Mouse (Mus musculus) ovary, adult 2 months (tissue): ENCODE results near the gene Eps8l2. TPM values are rescaled to one million over a fixed set of nuclear protein-coding genes. Genes with fewer than 3 reads are reported as not detected.

ENCODE experiments used
- polyA plus RNA-seq: library from polyadenylated mRNA; depleted of rRNA; stranded (reverse); fragments of >200 nt; gene quantifications from 2 replicates; pipeline ENCODE4 v1.2.3, GENCODE M21; 2012; rRNA removed

The Eps8l2 gene
- polyA plus RNA-seq = 20.8 and 24.1 TPM in 2 replicates

GRCm38 (mm10) chr7:141338576-141339131 is at the start of gene Eps8l2:
TSS of gene Eps8l2 (plus strand) at chr7:141338880.

GRCm38 (mm10) chr7:141291921-141292582 is 46.6 kb upstream of the Eps8l2 start, which contains the start of gene Drd4:
TSS of gene Drd4 (plus strand) at chr7:141292006.

GRCm38 (mm10) chr7:141327469-141328372 is 11.0 kb upstream of the Eps8l2 start, which contains the start of the genes Deaf1 and Tmem80:
TSS of gene Deaf1 (minus strand) at chr7:141327690.
TSS of gene Tmem80 (plus strand) at chr7:141327739.

GRCm38 (mm10) chr7:141391625-141392551 is 53.2 kb downstream of the Eps8l2 start, which contains the start of gene Taldo1:
TSS of gene Taldo1 (plus strand) at chr7:141392199.

Other genes starting within 250 kb of the Eps8l2 start
- 11.4 and 12.8 TPM in 2 replicates for gene Sigirr, start 238.3 kb upstream of the Eps8l2 start, polyA plus RNA-seq
- gene Ano9, start 221.1 kb upstream of the Eps8l2 start, polyA plus RNA-seq = 2.1 and 2.7 TPM in 2 replicates
- gene Ptdss2, start 216.5 kb upstream of the Eps8l2 start, polyA plus RNA-seq = 62.9 and 65.4 TPM in 2 replicates
- gene Rnh1, start 166.0 kb upstream of the Eps8l2 start, polyA plus RNA-seq = 248 and 267 TPM in 2 replicates
- 87.5 and 94.7 TPM in 2 replicates for gene Hras, start 144.9 kb upstream of the Eps8l2 start, polyA plus RNA-seq
- 13.4 and 23.5 TPM in 2 replicates for gene Lrrc56, start 144.7 kb upstream of the Eps8l2 start, polyA plus RNA-seq
- 3.1 and 4.9 TPM in 2 replicates for gene Lmntd2, start 124.8 kb upstream of the Eps8l2 start, polyA plus RNA-seq
- gene Rassf7, start 123.0 kb upstream of the Eps8l2 start, polyA plus RNA-seq = 46.2 and 50.8 TPM in 2 replicates
- 22.2 and 24.8 TPM in 2 replicates for gene Phrf1, start 110.1 kb upstream of the Eps8l2 start, polyA plus RNA-seq
- 57.8 and 77.3 TPM in 2 replicates for gene Irf7, start 72.4 kb upstream of the Eps8l2 start, polyA plus RNA-seq
- gene Cdhr5, start 62.1 kb upstream of the Eps8l2 start, polyA plus RNA-seq = 1.2 and 1.6 TPM in 2 replicates
- gene Sct, start 59.7 kb upstream of the Eps8l2 start, polyA plus RNA-seq = 15.3 and 19.9 TPM in 2 replicates
- 22.0 and 22.8 TPM in 2 replicates for gene Drd4, start 46.9 kb upstream of the Eps8l2 start, polyA plus RNA-seq
- 26.5 and 30.5 TPM in 2 replicates for gene Deaf1, start 11.2 kb upstream of the Eps8l2 start, polyA plus RNA-seq
- 39.0 and 45.8 TPM in 2 replicates for gene Tmem80, start 11.1 kb upstream of the Eps8l2 start, polyA plus RNA-seq
- 165 and 186 TPM in 2 replicates for gene Taldo1, start 53.3 kb downstream of the Eps8l2 start, polyA plus RNA-seq
- gene Gatd1, start 75.3 kb downstream of the Eps8l2 start, polyA plus RNA-seq = 109 and 117 TPM in 2 replicates
- 0.26 and 0.55 TPM in 2 replicates for gene Cend1, start 90.6 kb downstream of the Eps8l2 start, polyA plus RNA-seq
- gene Slc25a22, start 99.0 kb downstream of the Eps8l2 start, polyA plus RNA-seq = 105 and 114 TPM in 2 replicates
- gene Pidd1, start 105.1 kb downstream of the Eps8l2 start, polyA plus RNA-seq = 18.9 and 28.4 TPM in 2 replicates
- gene Rplp2, start 108.5 kb downstream of the Eps8l2 start, polyA plus RNA-seq = 775 and 918 TPM in 2 replicates
- gene Pnpla2, start 116.3 kb downstream of the Eps8l2 start, polyA plus RNA-seq = 237 and 253 TPM in 2 replicates
- gene Cracr2b, start 122.2 kb downstream of the Eps8l2 start, polyA plus RNA-seq = 69.1 and 83.9 TPM in 2 replicates
- 818 and 883 TPM in 2 replicates for gene Cd151, start 128.5 kb downstream of the Eps8l2 start, polyA plus RNA-seq
- gene Polr2l, start 136.3 kb downstream of the Eps8l2 start, polyA plus RNA-seq = 90.7 and 143 TPM in 2 replicates
- gene Tspan4, start 136.4 kb downstream of the Eps8l2 start, polyA plus RNA-seq = 331 and 388 TPM in 2 replicates
- 43.5 and 47.7 TPM in 2 replicates for gene Chid1, start 201.0 kb downstream of the Eps8l2 start, polyA plus RNA-seq
- 38.0 and 45.4 TPM in 2 replicates for gene Ap2a2, start 223.3 kb downstream of the Eps8l2 start, polyA plus RNA-seq